Mouse (Mus musculus) neural tube, embryonic 11.5 days (tissue): ENCODE results near the gene Tmem59. TPM values are rescaled to one million over a fixed set of nuclear protein-coding genes. Genes with fewer than 3 reads are reported as not detected.

Source experiments
- polyA plus RNA-seq: library from polyadenylated mRNA; unstranded; fragments of >200 nt; fragmentation: Nextera tagmentation; extraction: Ambion mirVana; gene quantifications from 2 replicates; pipeline ENCODE4 v1.2.1, GENCODE M21; 2014

Gene Tmem59
- polyA plus RNA-seq, 1 experiment from 2014 or later: 334 TPM

Other genes with a start within 250 kb of the Tmem59 start
- 122 and 124 TPM in 2 replicates for gene Mrpl37, start 111.5 kb upstream of the Tmem59 start, polyA plus RNA-seq
- 3.7 and 7.0 TPM in 2 replicates for gene Cyb5rl, start 111.4 kb upstream of the Tmem59 start, polyA plus RNA-seq
- 0.24 and 0.64 TPM in 2 replicates for gene Cdcp2, start 81.5 kb upstream of the Tmem59 start, polyA plus RNA-seq
- gene Tceanc2, start 717 bp downstream of the Tmem59 start, polyA plus RNA-seq: 24.8 and 29.1 TPM in 2 replicates
- not detected in 2 replicates for gene Ldlrad1, start 30.8 kb downstream of the Tmem59 start, polyA plus RNA-seq
- gene Lrrc42, start 75.1 kb downstream of the Tmem59 start, polyA plus RNA-seq: 81.8 and 83.9 TPM in 2 replicates
- gene Hspb11, start 75.2 kb downstream of the Tmem59 start, polyA plus RNA-seq: 26.1 and 31.6 TPM in 2 replicates
- not detected in 2 replicates for gene Dio1, start 128.8 kb downstream of the Tmem59 start, polyA plus RNA-seq
- gene Yipf1, start 136.0 kb downstream of the Tmem59 start, polyA plus RNA-seq: 43.0 and 43.3 TPM in 2 replicates
- 47.7 and 48.8 TPM in 2 replicates for gene Ndc1, start 189.4 kb downstream of the Tmem59 start, polyA plus RNA-seq